9 mouse cellular contexts compared by ENCODE assay signal in genomic region chr4:130838585-130838984, GRCm38 (mm10). TPM values are rescaled to one million over a fixed set of nuclear protein-coding genes. Genes with fewer than 3 reads are reported as not detected.
DNase-seq lines count a peak whose midpoint lies in the region; ATAC-seq and TF ChIP-seq lines count a peak whose summit lies in the region.
"Had no signal": no experiment of that assay in that cellular context is flagged by ENCODE, and none has a peak within 500 bp of the region (broad histone marks: within the 10 kb centered on the region; RNA-seq: fewer than 3 reads in every experiment).

No protein-coding gene starts in this region.

- no peak for TF ChIP-seq CTCF in stomach, postnatal 0 days (IDR thresholded peaks at IDR 0.05; ENCODE audit: low read depth)

- H3K9me3 ChIP-seq in midbrain, embryonic 13.5 days, result no peaks in the 10 kb centered on the region
- H3K9me3 ChIP-seq in midbrain, embryonic 14.5 days (ENCODE audit: control insufficient read depth, low read length), result no peaks in the 10 kb centered on the region
- no peaks in the 10 kb centered on the region for H3K9me3 ChIP-seq in stomach, postnatal 0 days (ENCODE audit: control insufficient read depth, low read length)

- H3K4me1 ChIP-seq in midbrain, embryonic 13.5 days (replicated peaks), result peaks cover 45% of the 10 kb centered on the region
- peaks cover 25% of the 10 kb centered on the region for H3K4me1 ChIP-seq in midbrain, embryonic 14.5 days (ENCODE audit: control insufficient read depth, insufficient read depth, low read length)
- peaks cover 17% of the 10 kb centered on the region for H3K4me1 ChIP-seq in stomach, postnatal 0 days (replicated peaks; ENCODE audit: control insufficient read depth, insufficient read depth)

- no peak for TF ChIP-seq EP300 in stomach, postnatal 0 days (optimal IDR thresholded peaks at IDR 0.05)

- ATAC-seq in midbrain, embryonic 13.5 days, result no peak
- ATAC-seq in midbrain, embryonic 14.5 days (ENCODE audit: low FRiP score, low TSS enrichment), result no peak
- ATAC-seq in stomach, postnatal 0 days (ENCODE audit: low FRiP score, low TSS enrichment), result peak; percentile 53
- no peak for ATAC-seq in erythroblast, adult 5-6 weeks (replicated peaks; ENCODE audit: low FRiP score, poor library complexity, severe bottlenecking)

- H3K27me3 ChIP-seq in midbrain, embryonic 13.5 days, result peaks cover 33% of the 10 kb centered on the region
- H3K27me3 ChIP-seq in midbrain, embryonic 14.5 days (ENCODE audit: control insufficient read depth, insufficient read depth, low read length), result no peaks in the 10 kb centered on the region
- no peaks in the 10 kb centered on the region for H3K27me3 ChIP-seq in stomach, postnatal 0 days (ENCODE audit: control insufficient read depth, insufficient read depth, low read length)

- H3K4me3 ChIP-seq in midbrain, embryonic 13.5 days (replicated peaks), result no peak overlapping the region
- H3K4me3 ChIP-seq in midbrain, embryonic 14.5 days (replicated peaks; ENCODE audit: low read depth, low read length), result no peak overlapping the region
- H3K4me3 ChIP-seq in stomach, postnatal 0 days (ENCODE audit: low read depth, low read length), result no peak overlapping the region

- peak; percentile 18 to 37 for DNase-seq in frontal cortex, postnatal 36 days (ENCODE audit: low spot score in 2 of 2)
- no peak for DNase-seq in frontal cortex, postnatal 14 days (ENCODE audit: low spot score in 2 of 2)
- DNase-seq in midbrain, embryonic 14.5 days, result no peak
- peak; percentile 4 for DNase-seq in large intestine, adult 2 months (ENCODE audit: low read depth, low spot score)
- peak; percentile 73 for DNase-seq in stomach, postnatal 0 days (ENCODE audit: low spot score)
- DNase-seq in ovary, postnatal 10 days (ENCODE audit: low spot score), result no peak
- DNase-seq: heart, postnatal 4 days had no signal

- WGBS in midbrain, embryonic 13.5 days, result 41% methylated on average over 11 of the region's 11 CpGs
- WGBS in midbrain, embryonic 14.5 days, result 41% methylated on average over 11 of the region's 11 CpGs
- 11% methylated on average over 11 of the region's 11 CpGs for WGBS in large intestine, adult 2 months
- WGBS in stomach, postnatal 0 days, result 17% methylated on average over 11 of the region's 11 CpGs

- no peak overlapping the region for H3K27ac ChIP-seq in midbrain, embryonic 13.5 days
- H3K27ac ChIP-seq in midbrain, embryonic 14.5 days (replicated peaks; ENCODE audit: low read depth, low read length), result no peak overlapping the region
- H3K27ac ChIP-seq in stomach, postnatal 0 days (replicated peaks), result peak overlapping the region; percentile 49

- H3K36me3 ChIP-seq in midbrain, embryonic 13.5 days, result no peaks in the 10 kb centered on the region
- no peaks in the 10 kb centered on the region for H3K36me3 ChIP-seq in midbrain, embryonic 14.5 days (ENCODE audit: control insufficient read depth, insufficient read depth, low read length)
- H3K36me3 ChIP-seq in stomach, postnatal 0 days (ENCODE audit: control insufficient read depth, insufficient read depth, low read length), result no peaks in the 10 kb centered on the region

- H3K9ac ChIP-seq in midbrain, embryonic 13.5 days (replicated peaks), result peak overlapping the region; percentile 32; the same call in 1 of the 2 replicates
- H3K9ac ChIP-seq in midbrain, embryonic 14.5 days (replicated peaks; ENCODE audit: low read length), result no peak overlapping the region
- H3K9ac ChIP-seq in stomach, postnatal 0 days (ENCODE audit: low read length), result no peak overlapping the region

- H3K4me2 ChIP-seq in midbrain, embryonic 13.5 days (replicated peaks), result no peak overlapping the region
- no peak overlapping the region for H3K4me2 ChIP-seq in midbrain, embryonic 14.5 days (ENCODE audit: low read length)
- H3K4me2 ChIP-seq in stomach, postnatal 0 days (replicated peaks; ENCODE audit: low read depth), result no peak overlapping the region

RNA-seq across cellular contexts. Expression of gene Sdc3, which starts 46.2 kb away (rescaled TPM):
- 72.3 and 72.9 TPM in 2 replicates for polyA plus RNA-seq in midbrain, embryonic 13.5 days (2015; fragmentation: Nextera tagmentation; extraction: Ambion mirVana)
- polyA plus RNA-seq in midbrain, embryonic 14.5 days (2014; fragmentation: Nextera tagmentation; extraction: Ambion mirVana), result 95.3 and 95.7 TPM in 2 replicates
- polyA plus RNA-seq in large intestine, adult 2 months (2012; rRNA removed), result 12.1 and 13.9 TPM in 2 replicates
- polyA plus RNA-seq in stomach, postnatal 0 days (2015; fragmentation: Nextera tagmentation; extraction: Ambion mirVana), result 11.0 and 12.8 TPM in 2 replicates
- total RNA-seq in erythroblast, adult 5-6 weeks (2015; ENCODE audit: low replicate concordance), result 6.1 and 24.7 TPM in 2 replicates
- total RNA-seq in erythroblast, adult 5-6 weeks (2017; ENCODE audit: low replicate concordance), result 4.7 and 13.3 TPM in 2 replicates

Comparison
In these comparisons a context has a peak if more than half of its experiments do, and no peak if none do; other contexts are left out.
1. DNase-seq: peak in frontal cortex, postnatal 36 days (2 of 2), large intestine, adult 2 months (single experiment) and stomach, postnatal 0 days (single experiment); none in frontal cortex, postnatal 14 days (0 of 2), midbrain, embryonic 14.5 days (single experiment) and ovary, postnatal 10 days (single experiment).